Mouse (Mus musculus): ENCODE measurements around the gene Slc28a2.

- no peak for TF ChIP-seq CTCF (conservative IDR thresholded peaks at IDR 0.05; ENCODE audit: low read length)
- TF ChIP-seq NANOG (IDR thresholded peaks at IDR 0.05; ENCODE audit: borderline replicate concordance, low read length), result no peak
Measured at GRCm38 (mm10) chr2:122377751-122378246, 48.5 kb upstream of the Slc28a2 start.

Data from E14TG2a.4 (cell line).